Mouse (Mus musculus) heart, postnatal 25 days (tissue): ENCODE measurements around the gene Il12rb1. TPM values are rescaled to one million over a fixed set of nuclear protein-coding genes. Genes with fewer than 3 reads are reported as not detected.

Source experiments
- DNase-seq: peaks from one replicate; pipeline ENCODE4 v3.0.0; 2022; ENCODE audit warnings: low spot score
- intact Hi-C: fragments of 180-260 bp; cut with DNase I; formaldehyde crosslinking; loops from one replicate; pipeline ENCODE4 v1.15.1; 2025
- microRNA-seq: library from miRNA; unstranded; fragments of <30 nt; microRNA quantifications from one replicate; pipeline ENCODE4 v1.2.0, GENCODE M21; 2022
- total RNA-seq, 2 experiments: library from RNA; stranded (reverse); gene quantifications; 2 replicates each; pipeline ENCODE4 v1.2.3; 2021

Il12rb1 gene
- total RNA-seq, 2 experiments from 2014 or later, result not detected

DNA sequence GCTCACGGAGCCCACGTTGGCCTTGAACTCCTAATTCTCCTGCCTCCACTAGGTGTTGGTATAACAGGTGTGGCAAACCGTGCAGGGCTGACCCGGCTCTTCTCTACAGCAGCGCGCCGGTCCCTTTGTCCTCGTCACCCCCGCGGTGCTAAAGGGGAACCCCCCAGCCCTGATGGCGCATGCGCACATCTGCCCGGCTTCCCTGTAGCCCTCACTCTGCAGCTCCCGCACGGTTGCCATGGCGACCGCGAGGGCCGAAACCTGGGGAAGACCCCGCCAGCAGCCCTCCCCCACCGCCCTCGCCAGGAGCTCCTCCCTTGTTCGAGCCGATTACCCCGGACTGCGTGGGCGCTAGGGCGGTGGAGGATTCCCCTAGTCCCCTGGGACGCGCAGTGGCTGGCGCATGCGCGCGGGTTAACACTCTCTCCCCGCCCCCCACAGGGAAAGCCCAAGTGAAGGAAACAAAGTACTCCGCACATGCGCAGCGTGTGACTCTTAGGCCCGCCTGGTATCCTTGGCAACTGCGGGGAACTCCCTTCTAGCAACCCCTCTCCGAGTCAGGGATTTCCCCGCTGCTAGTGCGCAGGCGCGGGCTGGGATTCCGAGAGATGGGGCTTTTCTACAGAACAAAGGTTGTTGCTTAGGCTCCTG lies 57.2 kb downstream of the Il12rb1 start:
- intact Hi-C loops, result no loop called here
- DNase-seq, result peak; percentile 99

DNA sequence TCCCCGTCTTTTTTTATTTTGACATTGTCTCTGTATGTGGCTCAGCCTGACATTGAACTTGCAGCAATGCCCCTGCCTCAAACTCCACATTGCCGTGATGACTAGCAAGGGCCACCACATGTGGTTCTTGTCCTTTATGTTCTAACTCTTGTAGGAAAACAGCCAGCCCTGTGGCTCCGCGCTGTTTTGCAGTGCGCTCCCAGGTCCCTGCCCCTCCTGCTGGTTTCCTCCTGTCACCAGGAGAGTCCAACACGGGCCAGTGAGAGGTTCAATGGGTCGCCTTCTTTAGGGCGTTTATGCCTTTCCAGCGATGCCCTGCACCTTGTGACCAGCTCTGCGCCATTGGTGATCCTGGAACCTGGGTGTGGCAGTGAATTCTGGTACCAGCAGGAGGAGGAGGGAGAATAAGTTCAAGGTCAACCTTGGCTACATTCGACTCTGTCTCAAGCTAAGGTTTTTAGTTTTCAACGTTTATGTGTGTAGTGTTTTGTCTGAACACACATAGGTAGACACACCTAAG lies 57.8 kb downstream of the Il12rb1 start:
- intact Hi-C loops, result no loop called here
- no peak for DNase-seq

DNA sequence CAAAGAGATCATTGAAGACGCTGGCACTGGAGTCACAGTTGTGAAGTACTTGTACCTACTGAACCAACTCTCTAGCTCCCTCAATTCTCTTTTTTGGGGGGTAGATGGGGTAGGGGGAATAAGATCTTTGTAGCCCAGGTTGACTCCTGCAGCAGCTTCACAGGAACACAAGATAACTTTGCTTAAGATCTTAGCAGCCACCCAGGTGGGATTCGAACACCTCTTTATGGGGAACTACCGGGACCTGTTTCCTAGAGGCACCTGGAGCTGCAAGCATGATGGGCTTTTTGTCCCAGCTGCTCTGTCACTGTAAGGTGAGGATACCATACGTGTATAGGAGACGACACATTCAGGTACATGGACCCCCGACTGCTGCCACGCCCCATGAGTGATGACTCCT lies 58.3 kb downstream of the Il12rb1 start:
- intact Hi-C loops, result no loop called here
- no peak for DNase-seq

DNA sequence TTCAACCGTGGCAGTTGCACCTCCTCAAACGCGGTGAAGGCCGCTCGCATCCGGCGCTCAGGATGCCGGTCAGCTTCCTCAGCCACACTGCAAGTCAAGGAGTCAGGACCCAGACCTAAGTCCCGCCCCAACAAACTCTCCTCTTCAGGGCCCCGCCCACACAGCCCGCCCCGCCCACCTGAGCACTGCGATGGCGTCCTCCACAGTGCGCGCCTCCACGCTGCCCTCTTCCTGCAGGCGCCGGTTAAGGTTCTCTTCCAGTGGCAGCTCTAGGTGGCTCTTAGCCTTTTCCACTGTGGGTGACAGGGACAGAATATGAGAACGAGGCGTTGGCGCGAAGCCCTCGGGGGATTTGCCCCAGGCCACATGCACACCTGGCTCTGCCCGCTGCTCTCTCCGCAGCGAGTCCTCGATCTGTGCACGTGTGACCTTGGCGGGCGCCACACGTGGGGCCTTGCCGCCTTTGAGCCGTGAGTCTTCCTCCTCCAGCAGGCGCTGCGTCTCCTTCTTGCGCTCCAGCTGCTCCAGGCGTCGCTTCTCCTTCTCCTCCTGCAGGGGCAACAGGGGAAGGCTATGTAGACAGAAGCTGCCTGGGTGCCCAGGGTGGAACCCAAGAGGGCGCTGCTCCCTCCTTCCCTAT lies 60.4 kb downstream of the Il12rb1 start:
- no peak for DNase-seq
- intact Hi-C loops, result loop anchor here (1.0 kb wide), 1 partner anchor 24 kb away; no protein-coding TSS in a partner anchor

DNA sequence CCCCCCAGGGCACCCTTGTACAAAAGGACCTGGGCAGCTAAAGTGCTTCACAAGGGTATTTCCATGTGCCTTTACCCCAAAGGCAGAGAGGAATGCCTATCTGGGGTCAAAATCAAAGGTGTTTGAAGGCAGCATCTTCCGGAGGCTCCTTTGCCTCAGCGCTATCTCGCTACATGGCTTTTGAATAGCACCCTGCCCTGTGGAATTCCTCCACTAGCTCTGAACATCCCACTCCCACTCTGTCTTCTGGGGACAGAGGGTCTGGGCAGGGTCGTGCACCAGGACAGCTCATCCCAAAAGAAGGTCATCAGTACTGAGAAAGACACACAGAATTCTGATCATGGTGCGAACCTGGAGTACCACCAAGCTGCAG lies 60.9 kb downstream of the Il12rb1 start:
- DNase-seq, result no peak
- intact Hi-C loops, result loop anchor here (1.0 kb wide), 1 partner anchor 25 kb away; no protein-coding TSS in a partner anchor

DNA sequence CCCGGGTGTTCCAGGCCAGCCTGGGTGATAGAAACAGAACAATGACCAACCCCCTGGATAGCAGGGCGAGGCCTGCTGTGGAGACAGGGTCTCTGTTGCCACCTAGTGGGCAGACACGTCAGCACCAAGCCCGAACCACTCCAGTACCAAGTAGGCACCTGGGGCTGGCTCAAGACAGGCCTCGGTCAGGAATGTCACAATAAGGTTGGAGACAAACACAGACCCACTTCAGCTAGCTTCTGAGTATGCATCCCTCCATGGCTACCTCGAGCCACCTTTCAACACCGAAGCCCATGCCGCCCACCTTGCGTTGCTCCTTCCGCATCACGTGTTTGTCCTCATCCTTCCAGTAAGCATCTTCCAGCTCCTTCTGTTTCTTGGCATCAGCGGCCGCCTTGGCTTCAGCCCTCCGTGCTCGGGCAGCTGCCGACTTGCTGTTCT lies 61.4 kb downstream of the Il12rb1 start:
- intact Hi-C loops, result loop anchor here (1.0 kb wide), 1 partner anchor 25 kb away; no protein-coding TSS in a partner anchor
- peak; percentile 54 for DNase-seq

Small RNA genes within 50 kb of the gene (microRNA-seq; reads per million reads assigned to microRNA genes)
- not detected for gene Mir7240

Other genes with a start within 250 kb of the Il12rb1 start
- 10 to 100 TPM; 21.5 to 25.1 TPM for gene Isyna1, start 214.1 kb upstream of the Il12rb1 start, total RNA-seq
- 10 to 100 TPM; 37.0 to 37.7 TPM for gene Ssbp4, start 199.6 kb upstream of the Il12rb1 start, total RNA-seq
- gene Lrrc25, start 192.3 kb upstream of the Il12rb1 start, total RNA-seq, result 1 to 10 TPM; 1.4 to 1.5 TPM
- under 1 TPM; 0.56 to 0.73 TPM for gene Gdf15, start 176.0 kb upstream of the Il12rb1 start, total RNA-seq
- 10 to 100 TPM; 46.8 to 47.5 TPM for gene Pgpep1, start 148.1 kb upstream of the Il12rb1 start, total RNA-seq
- gene Lsm4, start 135.2 kb upstream of the Il12rb1 start, total RNA-seq, result 10 to 100 TPM; 60.6 to 62.9 TPM
- 100 to 1,000 TPM; 136 to 141 TPM for gene Jund, start 109.5 kb upstream of the Il12rb1 start, total RNA-seq
- not detected for gene Iqcn, start 105.0 kb upstream of the Il12rb1 start, total RNA-seq
- not detected for gene Gm3336, start 89.9 kb upstream of the Il12rb1 start, total RNA-seq
- gene Pde4c, start 84.7 kb upstream of the Il12rb1 start, total RNA-seq, result 1 to 10 TPM; 2.5 to 3.7 TPM
- 10 to 100 TPM; 49.7 to 57.6 TPM for gene Rab3a, start 53.8 kb upstream of the Il12rb1 start, total RNA-seq
- 10 to 100 TPM; 26.7 to 28.0 TPM for gene Mpv17l2, start 47.5 kb upstream of the Il12rb1 start, total RNA-seq
- gene Pik3r2, start 31.7 kb upstream of the Il12rb1 start, total RNA-seq, result 10 to 100 TPM; 21.8 to 25.5 TPM
- 1 to 10 TPM; 5.2 to 6.3 TPM for gene Mast3, start 3.4 kb upstream of the Il12rb1 start, total RNA-seq
- gene Arrdc2, start 31.3 kb downstream of the Il12rb1 start, total RNA-seq, result 10 to 100 TPM in 1 of 2 experiments, 1 to 10 TPM in 1; 9.2 to 10.2 TPM
- 1 to 10 TPM; 8.1 to 8.6 TPM for gene Kcnn1, start 54.8 kb downstream of the Il12rb1 start, total RNA-seq
- 10 to 100 TPM; 46.6 to 47.7 TPM for gene Ccdc124, start 65.5 kb downstream of the Il12rb1 start, total RNA-seq
- gene Slc5a5, start 84.3 kb downstream of the Il12rb1 start, total RNA-seq, result not detected
- 100 to 1,000 TPM; 838 to 880 TPM for gene Rpl18a, start 89.0 kb downstream of the Il12rb1 start, total RNA-seq
- 10 to 100 TPM; 20.7 to 21.2 TPM for gene Map1s, start 97.5 kb downstream of the Il12rb1 start, total RNA-seq